Mouse (Mus musculus) ES-Bruce4 (cell line): ENCODE measurements around the gene Wnt10a. TPM values are rescaled to one million over a fixed set of nuclear protein-coding genes. Genes with fewer than 3 reads are reported as not detected.
A peak's percentile ranks its signal among the peaks of the same experiment; 100 is the strongest.

Source experiments
- H3K27ac ChIP-seq: 2 replicates; pipeline ENCODE4 v1.5.1; 2012; ENCODE audit warnings: low read length, inconsistent platforms; ENCODE audit not compliant: insufficient read depth
- H3K27me3 ChIP-seq: 2 replicates; pipeline ENCODE4 v1.6.1; 2012; ENCODE audit warnings: mild to moderate bottlenecking, low read length, inconsistent platforms; ENCODE audit not compliant: control insufficient read depth, poor library complexity, insufficient read depth, severe bottlenecking
- H3K36me3 ChIP-seq: 2 replicates; pipeline ENCODE4 v1.6.1; 2012; ENCODE audit warnings: inconsistent platforms, mild to moderate bottlenecking, low read length, moderate library complexity; ENCODE audit not compliant: control insufficient read depth, poor library complexity, insufficient read depth, severe bottlenecking
- H3K4me1 ChIP-seq: one replicate; pipeline ENCODE4 v1.8.1; 2011; ENCODE audit warnings: low read length; ENCODE audit not compliant: control insufficient read depth, insufficient read depth
- H3K4me3 ChIP-seq: 2 replicates; pipeline ENCODE4 v1.5.1; 2011; ENCODE audit warnings: low read depth, mild to moderate bottlenecking, low read length
- H3K9ac ChIP-seq: 2 replicates; pipeline ENCODE4 v1.6.1; 2012; ENCODE audit warnings: low read depth, mild to moderate bottlenecking, inconsistent platforms; ENCODE audit not compliant: poor library complexity, severe bottlenecking
- H3K9me3 ChIP-seq: replicated peaks from 2 replicates; pipeline ENCODE4 v1.6.1; 2012; ENCODE audit warnings: mild to moderate bottlenecking, low read length, inconsistent platforms; ENCODE audit not compliant: control insufficient read depth, poor library complexity, insufficient read depth, severe bottlenecking
- CTCF ChIP-seq: IDR thresholded peaks from one replicate; pipeline ENCODE4 v1.8.1; 2011; ENCODE audit warnings: low read depth, low read length
- EP300 ChIP-seq: IDR thresholded peaks from 2 replicates; pipeline ENCODE4 v1.6.1; 2011; ENCODE audit warnings: low read depth, low read length; ENCODE audit not compliant: insufficient read depth
- POLR2A ChIP-seq: IDR thresholded peaks from one replicate; pipeline ENCODE4 v1.8.1; 2011; ENCODE audit warnings: low read length; ENCODE audit not compliant: insufficient read depth
- polyA plus RNA-seq: library from polyadenylated mRNA; stranded (reverse); fragments of >200 nt; gene quantifications from 2 replicates; pipeline ENCODE4 v1.2.4, GENCODE M21; 2011; ENCODE audit warnings: low read depth; ENCODE audit not compliant: missing spikeins, insufficient read depth, insufficient read length

Gene Wnt10a
- polyA plus RNA-seq, 1 experiment = 0.79 TPM

- H3K36me3 ChIP-seq = no peaks in the 10 kb centered on the region
- peak overlapping the region; percentile 42 for H3K4me3 ChIP-seq
- peak overlapping the region; percentile 37 for H3K9ac ChIP-seq
- no peaks in the 10 kb centered on the region for H3K9me3 ChIP-seq
- peaks cover 24% of the 10 kb centered on the region for H3K27me3 ChIP-seq
- TF ChIP-seq POLR2A (no peak), EP300 (no peak), CTCF (no peak)
- no peaks in the 10 kb centered on the region for H3K4me1 ChIP-seq
- H3K27ac ChIP-seq = no peak overlapping the region
Observed at GRCm38 (mm10) chr1:74771467-74771844, 19.9 kb upstream of the Wnt10a start.

- no peaks in the 10 kb centered on the region for H3K9me3 ChIP-seq
- no peaks in the 10 kb centered on the region for H3K4me1 ChIP-seq
- TF ChIP-seq EP300 (no peak), POLR2A (no peak), CTCF (no peak)
- peaks cover 24% of the 10 kb centered on the region for H3K27me3 ChIP-seq
- H3K27ac ChIP-seq = no peak within 1 kb of the TSS
- H3K4me3 ChIP-seq = peak within 1 kb of the TSS; percentile 55
- peak within 1 kb of the TSS; percentile 37 for H3K9ac ChIP-seq
- H3K36me3 ChIP-seq = no peaks in the 10 kb centered on the region
Observed at GRCm38 (mm10) chr1:74771845-74771930, 19.6 kb upstream of the Wnt10a start, which contains the start of gene Wnt6. Wnt6 (plus strand) TSS chr1:74771892.

- H3K27me3 ChIP-seq = peaks cover 24% of the 10 kb centered on the region
- H3K4me3 ChIP-seq = peak overlapping the region; percentile 55
- no peaks in the 10 kb centered on the region for H3K36me3 ChIP-seq
- TF ChIP-seq CTCF (no peak), EP300 (no peak), POLR2A (no peak)
- peak overlapping the region; percentile 37 for H3K9ac ChIP-seq
- no peaks in the 10 kb centered on the region for H3K9me3 ChIP-seq
- H3K4me1 ChIP-seq = no peaks in the 10 kb centered on the region
- H3K27ac ChIP-seq = no peak overlapping the region
Observed at GRCm38 (mm10) chr1:74771931-74772620, 19.2 kb upstream of the Wnt10a start.

GRCm38 (mm10) chr1:74773136-74773535 is 18.2 kb upstream of the Wnt10a start:
- TF ChIP-seq EP300 = no peak
- Histone ChIP-seq H3K27ac (no peak overlapping the region), H3K4me3 (no peak overlapping the region), H3K4me1 (no peaks in the 10 kb centered on the region), H3K9me3 (no peaks in the 10 kb centered on the region), H3K27me3 (peaks cover 24% of the 10 kb centered on the region), H3K36me3 (no peaks in the 10 kb centered on the region), H3K9ac (0 out of 2 replicates have a peak overlapping the region, but pooled peaks have one; percentile 20)

- Histone ChIP-seq H3K4me1 (peaks cover 2% of the 10 kb centered on the region), H3K9me3 (no peaks in the 10 kb centered on the region), H3K36me3 (no peaks in the 10 kb centered on the region), H3K27ac (no peak overlapping the region), H3K9ac (no peak overlapping the region), H3K27me3 (peaks cover 24% of the 10 kb centered on the region), H3K4me3 (no peak overlapping the region)
- TF ChIP-seq POLR2A (no peak), EP300 (no peak), CTCF (no peak)
Observed at GRCm38 (mm10) chr1:74774062-74774461, 17.3 kb upstream of the Wnt10a start.

- Histone ChIP-seq H3K4me1 (peaks cover 7% of the 10 kb centered on the region), H3K36me3 (no peaks in the 10 kb centered on the region), H3K27me3 (peaks cover 14% of the 10 kb centered on the region), H3K9ac (no peak overlapping the region), H3K27ac (no peak overlapping the region), H3K9me3 (no peaks in the 10 kb centered on the region), H3K4me3 (no peak overlapping the region)
- TF ChIP-seq CTCF = peak; percentile 46
- no peak for TF ChIP-seq POLR2A
Observed at GRCm38 (mm10) chr1:74775816-74776215, 15.5 kb upstream of the Wnt10a start.
